Mouse (Mus musculus): ENCODE data around the gene Morn1. TPM values are rescaled to one million over a fixed set of nuclear protein-coding genes. Genes with fewer than 3 reads are reported as not detected.
A peak's percentile ranks its signal among the peaks of the same experiment; 100 is the strongest.
"Not testable (repeated sequence)": the region's sequence is repeated elsewhere in the genome, so short reads cannot be mapped to it uniquely, and the experiment has no call there.

The Morn1 gene
- total RNA-seq, 1 experiment from 2014 or later = 2.6 TPM

DNA sequence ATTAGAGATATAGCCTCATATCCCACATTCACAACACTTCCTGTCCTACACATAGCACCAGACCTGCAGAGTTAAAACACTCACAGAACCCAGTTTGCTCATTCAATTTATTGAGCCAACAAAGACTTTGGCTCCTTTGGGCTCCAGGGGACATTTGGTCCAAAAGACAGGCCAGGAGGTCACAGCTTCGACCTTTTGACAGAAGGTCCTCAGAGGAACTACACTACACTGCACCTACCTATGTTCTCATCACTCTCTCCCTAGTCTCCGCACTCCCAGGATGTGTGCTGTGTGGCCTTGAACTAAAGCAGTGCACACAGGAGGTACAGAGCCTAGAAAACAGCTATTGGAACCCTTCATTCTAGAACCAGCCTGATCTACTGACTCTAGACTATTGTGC lies 10.6 kb upstream of the Morn1 start:
- ATAC-seq (replicated peaks; ENCODE audit: low read depth, poor library complexity, severe bottlenecking) = no peak

DNA sequence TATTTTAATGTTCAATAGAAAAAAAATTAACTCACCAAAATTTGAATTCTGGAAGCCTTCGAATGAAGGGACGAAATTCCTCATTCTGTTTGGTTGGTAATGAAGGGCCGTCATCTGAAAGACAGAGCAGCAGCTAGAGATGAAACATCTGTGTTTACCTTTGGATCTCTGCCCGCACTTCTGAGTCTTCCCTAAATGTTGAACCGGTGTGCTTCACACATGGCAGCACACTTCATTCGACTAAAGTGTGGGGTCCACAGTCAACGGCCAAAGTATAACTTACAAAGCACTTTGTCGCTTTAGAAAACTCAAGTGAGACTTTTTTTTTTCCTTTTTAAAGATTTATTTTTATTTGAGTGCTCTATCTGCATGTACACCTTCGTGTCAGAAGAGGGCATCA lies 9.7 kb upstream of the Morn1 start:
- no peak for ATAC-seq (replicated peaks; ENCODE audit: low read depth, poor library complexity, severe bottlenecking)

GRCm38 (mm10) chr4:155078808-155079207 lies 7.6 kb upstream of the Morn1 start:
- not testable (repeated sequence) for ATAC-seq (replicated peaks; ENCODE audit: low read depth, poor library complexity, severe bottlenecking)

GRCm38 (mm10) chr4:155079666-155080065 lies 6.7 kb upstream of the Morn1 start:
- ATAC-seq (replicated peaks; ENCODE audit: low read depth, poor library complexity, severe bottlenecking) = no peak

- ATAC-seq (replicated peaks; ENCODE audit: low read depth, poor library complexity, severe bottlenecking) = no peak
Observed at GRCm38 (mm10) chr4:155083553-155083952, 2.8 kb upstream of the Morn1 start.

DNA sequence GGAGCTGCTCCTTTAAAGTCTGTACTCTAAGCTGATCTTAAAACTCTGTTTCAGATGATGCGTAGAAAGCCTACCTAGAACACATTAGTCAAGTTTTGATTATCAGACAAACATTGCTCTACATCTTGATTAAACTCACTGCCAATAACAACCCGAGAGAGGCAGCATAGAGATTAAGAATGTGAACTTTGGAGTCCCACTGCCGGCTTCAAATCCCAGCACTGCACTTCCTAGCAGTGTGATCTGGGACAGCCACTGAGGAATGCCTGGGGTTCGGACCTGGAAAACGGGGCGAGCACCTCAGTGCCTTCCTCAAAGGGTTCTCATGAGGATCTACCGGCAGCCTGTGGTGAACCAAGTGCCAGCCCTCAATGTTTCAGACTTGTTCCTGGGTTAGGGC lies 2.0 kb upstream of the Morn1 start:
- no peak for ATAC-seq (replicated peaks; ENCODE audit: low read depth, poor library complexity, severe bottlenecking)

- peak; percentile 3; the same call in 1 of the 2 replicates for ATAC-seq (replicated peaks; ENCODE audit: low read depth, poor library complexity, severe bottlenecking)
Observed at GRCm38 (mm10) chr4:155085206-155086107, 920 bp upstream of the Morn1 start.

DNA sequence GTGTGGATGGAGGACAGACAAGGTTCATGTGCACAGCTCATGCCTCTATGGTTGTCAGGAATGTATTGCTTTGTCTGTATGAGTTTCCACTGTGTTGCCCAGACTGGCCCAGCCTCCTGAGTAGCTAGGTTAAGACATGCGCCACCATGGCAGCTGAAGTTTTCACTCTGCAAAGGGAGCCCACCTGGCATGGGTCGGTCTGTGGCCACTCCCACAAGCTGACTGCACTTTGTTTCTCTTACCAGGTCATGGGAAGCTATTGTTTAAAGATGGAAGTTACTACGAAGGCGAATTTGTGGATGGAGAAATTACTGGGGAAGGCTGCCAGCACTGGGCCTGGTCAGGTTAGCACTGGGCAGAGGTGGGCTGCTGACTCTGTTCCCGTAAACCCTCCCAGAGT lies 2.9 kb downstream of the Morn1 start:
- no peak for ATAC-seq (replicated peaks; ENCODE audit: low read depth, poor library complexity, severe bottlenecking)

- ATAC-seq (replicated peaks; ENCODE audit: low read depth, poor library complexity, severe bottlenecking) = no peak
Observed at GRCm38 (mm10) chr4:155090147-155090546, 3.8 kb downstream of the Morn1 start.

DNA sequence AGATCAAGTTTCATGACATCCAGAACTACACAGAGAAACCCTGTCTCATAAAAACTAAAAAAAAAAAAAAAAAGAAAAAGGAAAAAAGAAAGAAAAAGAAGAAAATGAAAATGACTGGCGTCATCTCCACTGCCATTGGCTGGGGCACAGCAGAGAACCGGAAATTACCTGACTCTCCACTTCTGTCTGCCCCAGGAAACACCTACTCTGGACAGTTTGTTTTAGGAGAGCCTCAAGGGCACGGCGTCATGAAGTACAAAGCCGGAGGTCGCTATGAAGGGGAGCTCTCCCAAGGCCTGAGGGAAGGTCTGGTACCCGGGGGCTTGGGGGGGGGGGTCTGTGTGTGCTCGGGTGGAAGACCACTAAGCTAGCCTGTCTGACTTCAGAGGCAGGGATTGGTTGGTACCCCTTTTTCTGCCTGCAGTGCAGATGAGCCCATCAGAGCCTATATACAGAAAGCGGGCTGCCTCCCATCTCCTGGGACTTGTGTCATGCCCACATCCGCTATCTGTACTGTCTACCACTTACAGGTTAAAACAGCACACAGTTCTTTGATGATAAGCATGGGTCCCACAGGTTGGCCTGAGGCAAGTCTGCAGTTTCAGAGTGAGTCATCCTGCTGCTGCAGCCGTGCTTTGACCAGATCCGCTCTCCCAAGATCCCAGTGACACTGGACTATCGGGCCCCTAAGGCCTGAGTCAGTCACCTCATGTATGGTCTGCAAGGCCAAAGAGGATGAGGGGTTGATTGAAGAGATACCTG lies 4.5 kb downstream of the Morn1 start:
- ATAC-seq (replicated peaks; ENCODE audit: low read depth, poor library complexity, severe bottlenecking) = no peak

DNA sequence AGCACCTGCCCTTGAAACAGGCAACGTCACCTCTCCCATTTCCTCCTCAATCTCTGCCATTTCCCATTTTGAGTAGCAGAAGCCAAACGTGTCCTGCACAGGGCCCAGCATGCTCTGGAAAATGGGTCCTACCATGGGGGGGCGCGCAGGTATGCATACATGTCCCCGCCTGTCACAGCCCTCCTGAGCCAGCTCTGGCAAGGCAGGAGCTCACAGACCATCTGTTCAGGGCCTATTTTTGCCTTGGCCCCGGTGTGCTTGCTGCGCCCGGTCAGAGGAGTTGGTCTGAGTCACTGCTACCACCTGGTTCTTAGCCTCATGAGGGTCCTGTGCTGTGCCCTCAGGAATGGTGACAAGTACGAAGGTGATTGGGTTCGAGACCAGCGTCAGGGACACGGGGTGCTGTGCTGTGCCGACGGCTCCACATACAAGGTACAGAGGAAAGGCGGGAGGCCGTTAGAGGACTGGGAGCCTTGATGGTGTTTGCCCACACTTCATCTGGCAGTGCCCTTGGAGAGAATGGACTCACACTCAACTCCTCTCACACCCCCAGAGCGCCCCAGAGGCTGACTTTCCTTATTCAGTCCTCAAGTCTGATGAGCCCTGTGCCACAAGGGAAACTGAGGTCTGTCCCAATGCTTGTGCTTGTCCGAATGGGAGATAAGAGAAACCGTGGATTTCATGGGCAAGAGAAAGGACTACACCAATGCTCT lies 6.5 kb downstream of the Morn1 start:
- ATAC-seq (replicated peaks; ENCODE audit: low read depth, poor library complexity, severe bottlenecking) = no peak

DNA sequence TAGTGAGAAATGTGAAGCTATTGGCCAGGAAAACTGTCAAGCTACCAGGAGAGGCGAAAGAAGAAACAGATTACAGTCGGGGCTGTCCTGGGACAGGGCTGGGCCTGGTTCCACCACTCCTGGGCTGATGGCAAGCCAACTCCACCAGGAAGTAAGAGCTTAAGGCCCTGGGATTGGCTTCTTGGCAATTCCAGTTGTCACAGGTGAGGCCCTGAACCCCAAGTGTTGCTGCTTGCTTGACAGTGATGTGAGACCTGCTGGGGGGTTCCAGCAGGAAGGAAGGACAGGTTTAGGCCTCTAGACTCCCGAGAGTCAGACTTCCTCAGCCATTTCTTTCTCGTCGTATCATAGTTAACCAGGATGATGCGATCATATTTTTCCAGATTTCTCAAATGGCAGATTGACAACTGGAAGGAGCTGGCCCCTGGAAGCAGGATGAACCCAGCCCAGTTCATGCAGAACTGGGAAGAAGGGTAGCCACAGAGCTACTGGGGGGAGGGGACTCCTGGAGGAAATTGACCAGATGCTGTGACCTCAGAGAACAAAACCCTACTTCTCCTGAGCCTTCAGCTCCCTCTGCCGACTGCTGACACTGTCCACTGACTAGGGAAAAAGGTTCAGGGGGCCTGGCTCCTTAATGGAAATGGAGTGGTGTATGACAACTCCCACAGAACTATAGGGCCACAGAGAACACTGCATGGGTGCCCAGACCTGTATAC lies 7.2 kb downstream of the Morn1 start:
- ATAC-seq (replicated peaks; ENCODE audit: low read depth, poor library complexity, severe bottlenecking) = no peak

DNA sequence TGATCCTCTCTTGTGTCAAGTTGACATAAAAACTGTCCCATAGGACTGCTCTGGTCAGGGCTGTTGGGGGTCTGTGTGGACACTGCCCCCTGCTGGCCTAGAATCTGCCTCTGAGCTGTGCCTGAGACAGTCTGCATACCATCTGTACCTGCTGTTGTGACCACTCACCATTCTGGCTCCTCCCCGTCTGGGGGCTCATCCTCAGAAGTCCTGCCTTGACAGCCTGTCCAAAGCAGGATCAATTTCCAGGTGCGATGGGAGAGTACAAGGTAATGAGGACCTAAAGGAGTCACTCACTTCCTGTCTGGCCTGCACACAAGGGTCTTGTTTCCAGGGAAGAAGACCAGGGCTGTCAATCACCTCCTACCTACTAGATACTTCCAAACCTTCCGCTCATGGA lies 8.2 kb downstream of the Morn1 start:
- ATAC-seq (replicated peaks; ENCODE audit: low read depth, poor library complexity, severe bottlenecking) = peak; percentile 68

- peak; percentile 95 for ATAC-seq (replicated peaks; ENCODE audit: low read depth, poor library complexity, severe bottlenecking)
Observed at GRCm38 (mm10) chr4:155095238-155095900, 9.0 kb downstream of the Morn1 start.

DNA sequence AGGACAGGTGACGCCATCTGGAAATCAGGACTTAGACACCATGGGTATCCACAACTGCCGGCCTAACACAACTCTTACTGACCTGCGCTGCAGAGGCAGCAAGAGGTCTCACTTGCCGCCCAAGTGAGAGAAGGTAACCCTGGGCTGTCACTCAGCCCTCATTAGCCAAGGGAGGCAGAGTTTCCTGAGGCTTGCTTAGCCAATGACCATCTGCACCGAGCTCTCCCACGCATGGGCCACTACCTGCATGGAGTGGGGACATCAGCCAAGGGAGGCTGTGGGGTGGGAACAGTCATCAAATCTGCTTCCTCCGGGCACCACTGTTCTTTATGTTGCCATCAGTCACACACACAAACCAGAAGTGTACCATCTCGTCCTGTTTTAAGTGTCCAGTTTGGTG lies 9.6 kb downstream of the Morn1 start:
- ATAC-seq (replicated peaks; ENCODE audit: low read depth, poor library complexity, severe bottlenecking) = no peak

DNA sequence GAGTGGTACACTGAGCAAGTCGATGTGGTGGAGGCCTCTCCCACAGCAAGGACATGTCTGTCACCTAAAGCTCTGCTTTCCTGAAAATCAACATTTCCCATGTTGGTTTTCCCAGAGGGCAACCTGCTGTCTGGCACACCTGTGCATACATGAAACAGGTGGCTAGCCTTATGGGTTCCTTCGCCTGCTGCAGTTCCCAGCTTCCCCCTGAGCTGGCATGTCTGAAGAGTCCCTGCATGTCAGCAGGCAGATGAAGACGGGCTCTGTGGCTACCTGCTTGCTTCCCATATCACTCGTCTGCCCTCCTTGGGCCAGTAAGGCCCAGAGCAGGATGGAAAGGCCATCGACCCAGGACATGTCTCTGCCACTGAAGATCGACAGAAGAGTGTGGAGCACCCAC lies 11.1 kb downstream of the Morn1 start:
- no peak for ATAC-seq (replicated peaks; ENCODE audit: low read depth, poor library complexity, severe bottlenecking)

GRCm38 (mm10) chr4:155098572-155098971 lies 12.2 kb downstream of the Morn1 start:
- ATAC-seq (replicated peaks; ENCODE audit: low read depth, poor library complexity, severe bottlenecking) = no peak

DNA sequence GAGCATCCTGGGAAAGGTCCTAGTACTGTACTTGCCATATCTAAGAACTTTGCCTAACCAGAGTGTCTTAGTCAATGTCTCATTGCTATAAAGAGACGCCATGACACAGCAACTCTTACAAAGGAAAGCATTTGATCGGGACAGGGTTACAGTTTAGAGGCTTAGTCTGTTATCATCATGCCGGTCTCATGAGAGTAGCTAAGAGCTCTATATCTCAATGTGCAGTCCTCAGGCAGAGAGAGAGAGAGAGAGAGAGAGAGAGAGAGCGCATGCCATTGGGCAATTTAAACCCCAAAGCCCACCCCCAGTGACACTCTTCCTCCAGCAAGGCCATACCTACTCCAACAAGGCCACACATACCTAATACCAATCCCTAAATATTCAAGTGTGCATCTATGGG lies 21.5 kb downstream of the Morn1 start:
- ATAC-seq (replicated peaks; ENCODE audit: low read depth, poor library complexity, severe bottlenecking) = peak; percentile 73; the same call in 1 of the 2 replicates

GRCm38 (mm10) chr4:155109471-155109870 lies 23.1 kb downstream of the Morn1 start:
- no peak for ATAC-seq (replicated peaks; ENCODE audit: low read depth, poor library complexity, severe bottlenecking)
